Mouse (Mus musculus): Measurements from ENCODE around the gene Polr1d. TPM values are rescaled to one million over a fixed set of nuclear protein-coding genes. Genes with fewer than 3 reads are reported as not detected.

The Polr1d gene
- polyA plus RNA-seq, 1 experiment = 136 TPM

- Histone ChIP-seq H3K36me3 (ENCODE audit: control insufficient read depth, insufficient read depth, low read length) (no peaks in the 10 kb centered on the region), H3K27me3 (ENCODE audit: control insufficient read depth, insufficient read depth, low read length) (no peaks in the 10 kb centered on the region), H3K4me1 (ENCODE audit: control insufficient read depth, insufficient read depth, low read length) (no peaks in the 10 kb centered on the region; the same call in 1 of the 2 replicates), H3K27ac (ENCODE audit: control insufficient read depth, insufficient read depth, low read depth, low read length) (no peak overlapping the region), H3K4me3 (ENCODE audit: control insufficient read depth, low read depth, low read length) (no peak overlapping the region)
- TF ChIP-seq CTCF (IDR thresholded peaks at IDR 0.05; ENCODE audit: control insufficient read depth, insufficient read depth, insufficient replicate concordance, low read depth, low read length) (no peak), POLR2A (IDR thresholded peaks at IDR 0.05; ENCODE audit: control insufficient read depth, low read depth, low read length) (no peak)
Measured at GRCm38 (mm10) chr5:147066129-147066528, 10.7 kb upstream of the Polr1d start.

GRCm38 (mm10) chr5:147066965-147067364, 9.9 kb upstream of the Polr1d start:
- TF ChIP-seq POLR2A (IDR thresholded peaks at IDR 0.05; ENCODE audit: control insufficient read depth, low read depth, low read length) (no peak), CTCF (IDR thresholded peaks at IDR 0.05; ENCODE audit: control insufficient read depth, insufficient read depth, insufficient replicate concordance, low read depth, low read length) (no peak)
- no peaks in the 10 kb centered on the region for H3K27me3 ChIP-seq (ENCODE audit: control insufficient read depth, insufficient read depth, low read length)
- H3K4me3 ChIP-seq (ENCODE audit: control insufficient read depth, low read depth, low read length) = no peak overlapping the region
- no peaks in the 10 kb centered on the region; the same call in 1 of the 2 replicates for H3K4me1 ChIP-seq (ENCODE audit: control insufficient read depth, insufficient read depth, low read length)
- no peaks in the 10 kb centered on the region for H3K36me3 ChIP-seq (ENCODE audit: control insufficient read depth, insufficient read depth, low read length)
- no peak overlapping the region for H3K27ac ChIP-seq (ENCODE audit: control insufficient read depth, insufficient read depth, low read depth, low read length)

- Histone ChIP-seq H3K4me3 (ENCODE audit: control insufficient read depth, low read depth, low read length) (no peak overlapping the region), H3K27ac (ENCODE audit: control insufficient read depth, insufficient read depth, low read depth, low read length) (no peak overlapping the region), H3K4me1 (ENCODE audit: control insufficient read depth, insufficient read depth, low read length) (no peaks in the 10 kb centered on the region; the same call in 1 of the 2 replicates), H3K27me3 (ENCODE audit: control insufficient read depth, insufficient read depth, low read length) (no peaks in the 10 kb centered on the region), H3K36me3 (ENCODE audit: control insufficient read depth, insufficient read depth, low read length) (no peaks in the 10 kb centered on the region)
- no peak for TF ChIP-seq CTCF (IDR thresholded peaks at IDR 0.05; ENCODE audit: control insufficient read depth, insufficient read depth, insufficient replicate concordance, low read depth, low read length)
- TF ChIP-seq POLR2A (IDR thresholded peaks at IDR 0.05; ENCODE audit: control insufficient read depth, low read depth, low read length) = no peak
Measured at GRCm38 (mm10) chr5:147068876-147069275, 8.0 kb upstream of the Polr1d start.

GRCm38 (mm10) chr5:147070791-147071516, 5.9 kb upstream of the Polr1d start:
- peak overlapping the region; percentile 62 for H3K27ac ChIP-seq (ENCODE audit: control insufficient read depth, insufficient read depth, low read depth, low read length)
- H3K27me3 ChIP-seq (ENCODE audit: control insufficient read depth, insufficient read depth, low read length) = no peaks in the 10 kb centered on the region
- H3K36me3 ChIP-seq (ENCODE audit: control insufficient read depth, insufficient read depth, low read length) = no peaks in the 10 kb centered on the region
- H3K4me3 ChIP-seq (ENCODE audit: control insufficient read depth, low read depth, low read length) = no peak overlapping the region
- TF ChIP-seq POLR2A (IDR thresholded peaks at IDR 0.05; ENCODE audit: control insufficient read depth, low read depth, low read length) (no peak), CTCF (IDR thresholded peaks at IDR 0.05; ENCODE audit: control insufficient read depth, insufficient read depth, insufficient replicate concordance, low read depth, low read length) (no peak)
- H3K4me1 ChIP-seq (ENCODE audit: control insufficient read depth, insufficient read depth, low read length) = peaks cover 8% of the 10 kb centered on the region

GRCm38 (mm10) chr5:147071886-147072285, 5.0 kb upstream of the Polr1d start:
- TF ChIP-seq POLR2A (IDR thresholded peaks at IDR 0.05; ENCODE audit: control insufficient read depth, low read depth, low read length) (no peak), CTCF (IDR thresholded peaks at IDR 0.05; ENCODE audit: control insufficient read depth, insufficient read depth, insufficient replicate concordance, low read depth, low read length) (no peak)
- H3K27ac ChIP-seq (ENCODE audit: control insufficient read depth, insufficient read depth, low read depth, low read length) = no peak overlapping the region
- H3K36me3 ChIP-seq (ENCODE audit: control insufficient read depth, insufficient read depth, low read length) = no peaks in the 10 kb centered on the region
- peaks cover 11% of the 10 kb centered on the region for H3K4me1 ChIP-seq (ENCODE audit: control insufficient read depth, insufficient read depth, low read length)
- H3K27me3 ChIP-seq (ENCODE audit: control insufficient read depth, insufficient read depth, low read length) = no peaks in the 10 kb centered on the region
- H3K4me3 ChIP-seq (ENCODE audit: control insufficient read depth, low read depth, low read length) = no peak overlapping the region

- H3K4me1 ChIP-seq (ENCODE audit: control insufficient read depth, insufficient read depth, low read length) = peaks cover 15% of the 10 kb centered on the region
- no peaks in the 10 kb centered on the region for H3K27me3 ChIP-seq (ENCODE audit: control insufficient read depth, insufficient read depth, low read length)
- TF ChIP-seq CTCF (IDR thresholded peaks at IDR 0.05; ENCODE audit: control insufficient read depth, insufficient read depth, insufficient replicate concordance, low read depth, low read length) (no peak), POLR2A (IDR thresholded peaks at IDR 0.05; ENCODE audit: control insufficient read depth, low read depth, low read length) (no peak)
- H3K4me3 ChIP-seq (ENCODE audit: control insufficient read depth, low read depth, low read length) = no peak overlapping the region
- no peaks in the 10 kb centered on the region for H3K36me3 ChIP-seq (ENCODE audit: control insufficient read depth, insufficient read depth, low read length)
- H3K27ac ChIP-seq (ENCODE audit: control insufficient read depth, insufficient read depth, low read depth, low read length) = no peak overlapping the region
Measured at GRCm38 (mm10) chr5:147073805-147074204, 3.0 kb upstream of the Polr1d start.

GRCm38 (mm10) chr5:147075103-147076025, 1.5 kb upstream of the Polr1d start:
- Histone ChIP-seq H3K27me3 (ENCODE audit: control insufficient read depth, insufficient read depth, low read length) (no peaks in the 10 kb centered on the region), H3K36me3 (ENCODE audit: control insufficient read depth, insufficient read depth, low read length) (no peaks in the 10 kb centered on the region), H3K4me3 (ENCODE audit: control insufficient read depth, low read depth, low read length) (peak overlapping the region; percentile 94), H3K4me1 (ENCODE audit: control insufficient read depth, insufficient read depth, low read length) (peaks cover 15% of the 10 kb centered on the region), H3K27ac (ENCODE audit: control insufficient read depth, insufficient read depth, low read depth, low read length) (peak overlapping the region; percentile 93; the same call in 1 of the 2 replicates)
- TF ChIP-seq CTCF (IDR thresholded peaks at IDR 0.05; ENCODE audit: control insufficient read depth, insufficient read depth, insufficient replicate concordance, low read depth, low read length) = no peak
- no peak for TF ChIP-seq POLR2A (IDR thresholded peaks at IDR 0.05; ENCODE audit: control insufficient read depth, low read depth, low read length)

All from testis, adult 2 months (tissue).